Mouse (Mus musculus): ENCODE data around the gene Nup155. TPM values are rescaled to one million over a fixed set of nuclear protein-coding genes. Genes with fewer than 3 reads are reported as not detected.

Nup155 gene
- polyA plus RNA-seq, 1 experiment = 1.0 TPM

GRCm38 (mm10) chr15:8108360-8108965, 610 bp upstream of the Nup155 start:
- Histone ChIP-seq H3K4me3 (replicated peaks) (peak overlapping the region; percentile 93), H3K27me3 (replicated peaks) (no peaks in the 10 kb centered on the region), H3K4me1 (peaks cover 24% of the 10 kb centered on the region), H3K9me3 (no peaks in the 10 kb centered on the region), H3K36me3 (replicated peaks; ENCODE audit: low read length) (peaks cover 19% of the 10 kb centered on the region)
- no peak for TF ChIP-seq GATA1 (IDR thresholded peaks at IDR 0.05; ENCODE audit: borderline replicate concordance, low read length)
- no peak for TF ChIP-seq FLI1 (IDR thresholded peaks at IDR 0.05; ENCODE audit: low read length)

GRCm38 (mm10) chr15:8109782-8110181, 709 bp downstream of the Nup155 start:
- no peaks in the 10 kb centered on the region for H3K27me3 ChIP-seq (replicated peaks)
- H3K4me3 ChIP-seq (replicated peaks) = peak overlapping the region; percentile 93
- peaks cover 24% of the 10 kb centered on the region for H3K4me1 ChIP-seq
- no peak for TF ChIP-seq FLI1 (IDR thresholded peaks at IDR 0.05; ENCODE audit: low read length)
- no peak for TF ChIP-seq GATA1 (IDR thresholded peaks at IDR 0.05; ENCODE audit: borderline replicate concordance, low read length)
- peaks cover 32% of the 10 kb centered on the region for H3K36me3 ChIP-seq (replicated peaks; ENCODE audit: low read length)
- H3K9me3 ChIP-seq = no peaks in the 10 kb centered on the region

GRCm38 (mm10) chr15:8129281-8129680, 20.2 kb downstream of the Nup155 start:
- Histone ChIP-seq H3K4me1 (no peaks in the 10 kb centered on the region; the same call in 1 of the 2 replicates), H3K36me3 (replicated peaks; ENCODE audit: low read length) (peaks cover 85% of the 10 kb centered on the region), H3K4me3 (replicated peaks) (no peak overlapping the region), H3K9me3 (no peaks in the 10 kb centered on the region), H3K27me3 (replicated peaks) (no peaks in the 10 kb centered on the region)
- no peak for TF ChIP-seq FLI1 (IDR thresholded peaks at IDR 0.05; ENCODE audit: low read length)

GRCm38 (mm10) chr15:8131268-8131667, 22.2 kb downstream of the Nup155 start:
- Histone ChIP-seq H3K9me3 (no peaks in the 10 kb centered on the region), H3K4me1 (no peaks in the 10 kb centered on the region; the same call in 1 of the 2 replicates), H3K27me3 (replicated peaks) (no peaks in the 10 kb centered on the region), H3K36me3 (replicated peaks; ENCODE audit: low read length) (peaks cover 96% of the 10 kb centered on the region), H3K4me3 (replicated peaks) (no peak overlapping the region)
- TF ChIP-seq FLI1 (IDR thresholded peaks at IDR 0.05; ENCODE audit: low read length) (no peak), GATA1 (IDR thresholded peaks at IDR 0.05; ENCODE audit: borderline replicate concordance, low read length) (no peak)

GRCm38 (mm10) chr15:8131761-8132160, 22.7 kb downstream of the Nup155 start:
- H3K36me3 ChIP-seq (replicated peaks; ENCODE audit: low read length) = peaks cover 96% of the 10 kb centered on the region
- H3K9me3 ChIP-seq = no peaks in the 10 kb centered on the region
- no peak overlapping the region for H3K4me3 ChIP-seq (replicated peaks)
- no peak for TF ChIP-seq FLI1 (IDR thresholded peaks at IDR 0.05; ENCODE audit: low read length)
- no peak for TF ChIP-seq GATA1 (IDR thresholded peaks at IDR 0.05; ENCODE audit: borderline replicate concordance, low read length)
- H3K4me1 ChIP-seq = no peaks in the 10 kb centered on the region; the same call in 1 of the 2 replicates
- H3K27me3 ChIP-seq (replicated peaks) = no peaks in the 10 kb centered on the region

GRCm38 (mm10) chr15:8135606-8136005, 26.5 kb downstream of the Nup155 start:
- no peaks in the 10 kb centered on the region for H3K27me3 ChIP-seq (replicated peaks)

GRCm38 (mm10) chr15:8161841-8162240, 52.8 kb downstream of the Nup155 start:
- H3K36me3 ChIP-seq (replicated peaks; ENCODE audit: low read length) = peaks cover 55% of the 10 kb centered on the region

More at GRCm38 (mm10) chr15:8135606-8136005, 26.5 kb downstream of the Nup155 start:
- Histone ChIP-seq H3K9me3 (no peaks in the 10 kb centered on the region), H3K4me1 (no peaks in the 10 kb centered on the region; the same call in 1 of the 2 replicates), H3K4me3 (replicated peaks) (no peak overlapping the region), H3K36me3 (replicated peaks; ENCODE audit: low read length) (peaks cover 98% of the 10 kb centered on the region)
- TF ChIP-seq FLI1 (IDR thresholded peaks at IDR 0.05; ENCODE audit: low read length) (no peak), GATA1 (IDR thresholded peaks at IDR 0.05; ENCODE audit: borderline replicate concordance, low read length) (no peak)

GRCm38 (mm10) chr15:8168591-8169265, 59.7 kb downstream of the Nup155 start, which contains the start of gene Cplane1:
Gene Cplane1 (plus strand): TSS chr15:8169106.
- no peak for TF ChIP-seq GATA1 (IDR thresholded peaks at IDR 0.05; ENCODE audit: borderline replicate concordance, low read length)
- no peak for TF ChIP-seq FLI1 (IDR thresholded peaks at IDR 0.05; ENCODE audit: low read length)
- Histone ChIP-seq H3K36me3 (replicated peaks; ENCODE audit: low read length) (no peaks in the 10 kb centered on the region), H3K4me1 (peaks cover 9% of the 10 kb centered on the region), H3K9me3 (no peaks in the 10 kb centered on the region), H3K4me3 (replicated peaks) (peak within 1 kb of the TSS; percentile 91), H3K27me3 (replicated peaks) (peaks cover 2% of the 10 kb centered on the region)

More at GRCm38 (mm10) chr15:8161841-8162240, 52.8 kb downstream of the Nup155 start:
- Histone ChIP-seq H3K27me3 (replicated peaks) (no peaks in the 10 kb centered on the region), H3K4me3 (replicated peaks) (no peak overlapping the region), H3K9me3 (no peaks in the 10 kb centered on the region), H3K4me1 (no peaks in the 10 kb centered on the region)
- TF ChIP-seq GATA1 (IDR thresholded peaks at IDR 0.05; ENCODE audit: borderline replicate concordance, low read length) = no peak
- no peak for TF ChIP-seq FLI1 (IDR thresholded peaks at IDR 0.05; ENCODE audit: low read length)

GRCm38 (mm10) chr15:8169266-8169746, 60.2 kb downstream of the Nup155 start:
- Histone ChIP-seq H3K4me3 (replicated peaks) (peak overlapping the region; percentile 91), H3K4me1 (peaks cover 9% of the 10 kb centered on the region), H3K9me3 (no peaks in the 10 kb centered on the region), H3K27me3 (replicated peaks) (peaks cover 2% of the 10 kb centered on the region), H3K36me3 (replicated peaks; ENCODE audit: low read length) (no peaks in the 10 kb centered on the region)
- TF ChIP-seq FLI1 (IDR thresholded peaks at IDR 0.05; ENCODE audit: low read length) = no peak
- TF ChIP-seq GATA1 (IDR thresholded peaks at IDR 0.05; ENCODE audit: borderline replicate concordance, low read length) = no peak

GRCm38 (mm10) chr15:8189563-8189962, 80.5 kb downstream of the Nup155 start:
- no peaks in the 10 kb centered on the region for H3K27me3 ChIP-seq (replicated peaks)
- peaks cover 6% of the 10 kb centered on the region for H3K36me3 ChIP-seq (replicated peaks; ENCODE audit: low read length)

More at GRCm38 (mm10) chr15:8189563-8189962, 80.5 kb downstream of the Nup155 start:
- no peak for TF ChIP-seq GATA1 (IDR thresholded peaks at IDR 0.05; ENCODE audit: borderline replicate concordance, low read length)
- no peak for TF ChIP-seq FLI1 (IDR thresholded peaks at IDR 0.05; ENCODE audit: low read length)
- no peaks in the 10 kb centered on the region for H3K9me3 ChIP-seq
- peaks cover 12% of the 10 kb centered on the region for H3K4me1 ChIP-seq
- no peak overlapping the region for H3K4me3 ChIP-seq (replicated peaks)

Measured in megakaryocyte, embryonic 14.5 days (primary cell).